Mouse (Mus musculus): ENCODE measurements around the gene Itpkb. TPM values are rescaled to one million over a fixed set of nuclear protein-coding genes. Genes with fewer than 3 reads are reported as not detected.

Gene Itpkb
- total and polyA plus RNA-seq, 3 experiments, result 25.3 to 76.4 (median 45.6) TPM

DNA sequence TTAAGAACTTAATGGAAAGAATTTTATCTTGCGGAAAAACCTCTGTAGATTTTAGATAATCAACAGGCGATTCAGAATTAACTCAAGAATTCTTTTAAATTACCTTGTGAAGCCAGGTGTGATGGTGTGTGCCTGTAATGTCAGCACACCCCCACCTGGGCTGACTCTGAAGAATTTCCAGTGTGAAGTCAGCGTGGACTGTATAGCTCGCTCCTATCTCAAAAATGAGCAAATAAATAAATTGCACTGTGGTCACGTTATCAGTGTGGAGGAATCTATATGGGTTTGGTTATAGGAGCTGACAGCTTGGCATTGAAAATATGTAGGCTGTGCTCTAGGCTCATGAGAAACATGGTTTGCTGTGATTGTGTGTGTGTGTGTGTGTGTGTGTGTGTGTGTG is 8.9 kb downstream of the Itpkb start:
- no peak for DNase-seq

- DNase-seq, result no peak
These were observed 12.7 kb downstream of the Itpkb start for GRCm38 (mm10) chr1:180342944-180343343.

DNA sequence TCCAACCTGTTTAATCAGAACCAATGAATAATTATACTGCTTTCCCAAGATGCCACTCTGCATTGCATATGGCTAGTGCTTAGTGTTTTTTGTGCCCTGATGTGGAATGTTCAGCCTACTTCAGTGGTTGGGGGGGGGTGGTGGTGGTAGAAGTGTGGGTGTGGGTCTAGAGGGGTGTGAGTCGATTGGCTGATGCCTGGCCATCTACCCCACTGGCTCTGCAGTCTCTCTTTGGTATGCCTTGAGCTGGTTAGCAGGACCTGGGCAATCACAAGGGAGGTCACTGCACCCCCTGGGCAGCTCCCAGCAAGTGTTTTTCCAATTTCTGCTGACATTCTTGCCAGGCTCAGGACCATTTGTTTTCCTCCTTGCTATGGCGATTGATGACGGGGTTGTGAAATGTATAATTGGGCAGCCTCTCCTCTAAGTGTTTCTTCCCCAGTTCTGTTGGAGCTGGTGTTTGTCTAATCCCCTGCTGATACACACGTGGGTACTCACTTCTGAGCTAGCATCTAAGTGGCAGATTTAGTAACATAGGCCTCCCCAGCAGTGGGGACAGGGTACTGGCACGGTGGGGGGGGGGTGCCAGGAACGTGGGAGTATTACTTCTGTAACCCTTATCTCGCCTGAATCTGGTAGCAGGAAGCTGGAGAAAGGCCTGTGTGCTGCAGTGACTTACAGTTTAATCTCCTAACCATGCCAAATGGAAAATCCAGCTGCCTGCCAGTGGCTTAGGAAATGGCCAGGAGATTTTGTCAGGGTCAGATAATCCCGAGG is 13.3 kb downstream of the Itpkb start:
- DNase-seq, result no peak

GRCm38 (mm10) chr1:180345098-180345497 is 14.8 kb downstream of the Itpkb start:
- DNase-seq, result no peak

DNA sequence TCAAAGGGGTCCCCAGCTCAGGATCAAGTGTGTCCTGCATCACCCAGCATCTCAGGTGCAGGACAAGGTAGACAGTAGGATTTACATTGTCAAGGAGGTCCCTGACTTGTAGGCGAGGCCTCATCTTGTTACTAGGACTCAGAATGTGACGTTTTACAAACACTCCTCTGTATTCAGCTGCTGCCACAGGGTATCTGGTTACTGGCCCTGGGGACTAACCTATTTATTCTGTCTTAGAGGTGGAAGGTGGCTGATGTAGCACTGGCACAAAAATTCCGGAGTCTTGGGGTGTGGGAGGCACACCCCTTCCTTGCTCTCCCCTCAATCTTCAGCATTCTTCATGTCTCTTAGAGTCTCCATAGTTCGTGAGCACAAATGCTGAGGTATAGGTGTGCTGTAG is 16.8 kb downstream of the Itpkb start:
- DNase-seq, result no peak

DNA sequence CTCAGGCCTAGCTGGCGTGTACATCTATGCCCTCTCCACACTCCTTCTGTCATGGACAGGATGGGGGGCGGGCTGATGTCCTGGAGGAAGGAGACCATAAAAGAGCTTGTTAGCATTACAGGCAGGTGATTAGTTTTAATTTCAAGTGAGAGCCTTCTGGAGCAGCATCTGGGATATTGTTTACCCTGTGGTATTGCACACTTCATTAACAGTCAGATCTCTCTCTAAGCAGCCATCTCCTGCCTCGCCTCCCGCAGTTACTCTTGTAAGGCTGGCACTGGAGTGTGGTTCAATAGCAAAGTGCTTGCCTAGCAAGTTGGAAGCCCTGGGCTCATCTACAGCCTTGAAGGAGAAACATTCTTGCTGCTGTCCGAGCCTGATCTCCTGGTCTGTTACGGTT is 17.6 kb downstream of the Itpkb start:
- no peak for DNase-seq

GRCm38 (mm10) chr1:180349090-180349489 is 18.8 kb downstream of the Itpkb start:
- no peak for DNase-seq

DNA sequence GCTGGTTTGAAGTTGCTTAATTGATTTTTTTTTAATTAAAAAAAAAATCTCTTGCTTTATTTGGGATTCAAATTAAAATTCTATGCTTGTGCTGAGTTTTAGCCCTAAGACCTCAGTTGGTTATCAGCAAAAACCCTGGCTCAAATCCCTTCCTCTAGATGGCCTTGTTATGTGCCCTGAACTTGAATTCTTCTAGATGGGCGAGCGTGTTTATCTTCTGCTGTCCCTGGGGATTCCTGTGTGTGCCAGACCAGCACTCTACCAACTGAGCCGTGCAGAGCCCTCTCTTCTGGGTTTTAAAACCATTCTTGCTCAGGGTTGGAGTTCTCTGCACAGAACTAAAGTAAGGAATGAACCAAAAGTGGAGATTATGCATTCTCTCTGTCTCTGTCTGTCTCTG is 22.0 kb downstream of the Itpkb start:
- peak; percentile 56 for DNase-seq

DNA sequence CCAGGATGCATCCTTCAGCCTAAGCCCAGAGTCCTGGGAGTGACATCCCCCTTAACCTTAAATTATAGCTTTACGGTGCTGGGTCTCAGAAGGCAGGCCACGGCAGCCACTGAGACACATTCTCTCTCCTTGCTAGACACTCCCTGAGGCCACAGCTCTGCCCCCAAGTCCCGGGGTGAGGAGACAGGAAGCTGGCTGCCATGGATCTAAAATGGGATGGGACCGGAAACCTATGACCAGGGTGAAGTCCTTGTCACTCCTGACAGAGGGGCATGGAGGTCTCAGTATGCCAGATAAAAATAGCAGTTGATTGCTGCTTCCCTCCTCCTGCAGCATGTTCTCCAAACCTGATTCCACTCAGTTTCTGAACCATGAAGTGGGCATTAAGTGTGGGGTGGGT is 23.8 kb downstream of the Itpkb start:
- DNase-seq, result peak; percentile 59

- no peak for DNase-seq
These were observed 24.9 kb downstream of the Itpkb start for GRCm38 (mm10) chr1:180354976-180355730.

DNA sequence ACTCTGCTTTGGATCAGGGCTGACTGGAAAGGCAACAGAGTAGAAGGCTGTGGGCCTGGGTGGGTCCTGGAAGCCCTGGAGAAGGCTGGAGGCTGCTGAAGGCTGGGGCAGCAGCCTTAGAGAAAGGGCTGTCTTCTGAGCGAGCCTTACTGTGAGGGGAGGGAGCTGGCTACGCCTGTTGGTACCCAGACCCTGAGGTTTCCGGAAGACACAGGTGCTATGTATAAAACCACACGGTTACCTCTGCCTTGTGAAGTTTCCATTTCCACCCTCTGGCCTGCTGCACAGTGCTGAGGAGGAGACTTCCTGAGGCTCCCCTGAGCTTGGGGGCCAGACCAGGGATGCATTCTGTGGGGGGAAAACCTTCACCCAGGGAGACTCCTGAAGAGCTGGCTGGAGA is 25.9 kb downstream of the Itpkb start:
- DNase-seq, result no peak

- DNase-seq, result peak; percentile 25
These were observed 26.6 kb downstream of the Itpkb start for GRCm38 (mm10) chr1:180356857-180357256.

DNA sequence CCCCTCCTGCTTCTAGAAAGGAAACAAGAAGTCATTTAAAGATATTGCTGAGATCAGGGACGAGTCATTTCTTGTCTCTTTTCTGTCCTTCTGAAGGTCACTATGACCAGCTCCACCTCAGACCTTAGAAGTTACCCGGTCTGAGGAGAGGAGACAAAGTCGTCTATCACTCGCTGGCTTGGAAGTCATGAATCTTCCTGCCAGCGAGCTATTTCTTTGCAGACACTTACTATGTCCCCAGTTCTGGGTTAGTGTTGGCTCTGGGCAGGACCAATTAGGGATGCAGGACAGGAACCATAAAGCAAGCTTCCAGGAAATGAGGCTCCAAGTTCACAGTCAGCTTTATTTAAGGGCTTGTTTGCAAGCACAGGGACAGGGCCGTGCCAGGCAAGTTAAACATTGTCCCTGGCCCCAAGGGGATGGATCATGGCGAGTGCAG is 27.6 kb downstream of the Itpkb start:
- peak; percentile 52 for DNase-seq

- no peak for DNase-seq
These were observed 28.2 kb downstream of the Itpkb start for GRCm38 (mm10) chr1:180358466-180358865.

DNA sequence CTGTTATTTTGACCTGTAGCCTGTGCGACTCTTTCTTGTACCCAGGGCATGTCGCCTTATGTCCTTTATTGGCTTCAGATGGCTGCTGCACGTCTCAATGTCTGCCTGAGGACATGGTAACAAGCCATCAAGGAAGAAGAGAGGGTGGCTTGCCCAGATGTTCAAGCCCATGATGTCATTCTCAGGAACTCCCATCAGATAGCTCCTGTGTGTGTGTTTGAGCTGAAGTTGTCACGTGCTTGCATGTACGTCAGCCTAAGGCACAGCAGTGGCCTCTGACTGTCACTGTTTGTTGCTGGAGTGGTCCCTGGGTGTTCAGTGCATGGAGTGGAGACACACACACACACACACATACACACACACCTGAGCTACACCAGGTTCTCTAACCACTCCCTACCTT is 29.0 kb downstream of the Itpkb start:
- no peak for DNase-seq

GRCm38 (mm10) chr1:180362176-180362575 is 31.9 kb downstream of the Itpkb start:
- no peak for DNase-seq

DNA sequence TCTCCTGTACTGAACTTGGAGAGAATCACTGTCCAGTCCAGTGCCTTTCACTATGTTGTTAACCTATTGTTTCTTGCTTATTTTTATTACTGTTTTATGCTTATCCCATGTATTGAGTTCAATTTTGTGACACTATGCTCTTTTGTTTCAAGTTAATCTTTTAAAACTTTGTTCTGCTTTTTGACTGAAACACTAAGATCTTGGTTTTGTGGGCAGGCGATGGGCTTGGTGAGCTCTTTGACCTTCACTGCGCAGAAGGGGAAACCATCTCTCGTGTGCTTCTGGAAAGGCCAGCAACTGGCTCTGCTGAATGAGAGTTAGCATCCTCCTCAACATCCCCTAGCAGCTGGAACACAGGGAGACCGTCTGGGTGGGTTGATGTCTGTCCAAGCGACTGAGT is 32.6 kb downstream of the Itpkb start:
- DNase-seq, result no peak

- no peak for DNase-seq
These were observed 33.0 kb downstream of the Itpkb start for GRCm38 (mm10) chr1:180363317-180363716.

GRCm38 (mm10) chr1:180364005-180364404 is 33.7 kb downstream of the Itpkb start:
- DNase-seq, result peak; percentile 79

GRCm38 (mm10) chr1:180364720-180365119 is 34.4 kb downstream of the Itpkb start:
- no peak for DNase-seq

DNA sequence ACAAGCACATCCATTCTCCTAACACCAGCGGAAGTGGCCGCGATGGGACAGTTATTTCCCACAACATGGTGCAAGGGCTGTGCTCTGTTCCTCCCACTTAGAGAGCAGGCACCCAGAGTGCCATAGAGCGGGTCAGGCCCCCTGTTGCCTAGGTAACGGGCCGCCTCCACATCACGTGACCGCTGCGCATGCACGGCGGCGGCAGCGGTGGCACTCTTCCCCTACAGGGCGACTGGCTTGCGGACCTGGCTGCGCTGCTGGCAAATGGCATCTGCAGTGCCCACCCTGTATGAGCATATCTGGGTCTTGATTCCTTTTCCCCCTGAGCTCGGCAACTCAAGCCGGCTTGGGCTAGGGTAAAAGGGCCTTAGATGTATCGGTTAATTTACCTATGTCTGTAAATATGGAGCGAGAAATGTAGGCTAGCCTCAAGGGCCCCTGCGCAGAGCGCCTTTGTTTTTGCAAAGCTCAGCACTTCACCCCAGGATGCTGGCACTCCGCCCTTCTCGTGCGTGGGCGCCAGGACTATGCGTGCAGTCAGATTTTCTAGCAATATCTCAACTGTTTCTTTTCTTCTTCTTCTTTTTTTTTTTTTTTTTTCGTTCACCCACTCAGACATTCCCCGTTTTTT is 35.0 kb downstream of the Itpkb start:
- DNase-seq, result peak; percentile 96

GRCm38 (mm10) chr1:180365983-180366811 is 35.9 kb downstream of the Itpkb start:
- no peak for DNase-seq

Data from adrenal gland, adult 2 months (tissue).